Mouse (Mus musculus): ENCODE data around the gene Tmem256.

The Tmem256 gene

GRCm38 (mm10) chr11:69815155-69815554, 23.2 kb upstream of the Tmem256 start, which contains the start of gene Gm39566:
Gm39566 (minus strand) TSS chr11:69815298.
- DNase-seq (ENCODE audit: low spot score): no peak

- DNase-seq (ENCODE audit: low spot score): no peak
These were observed 21.8 kb upstream of the Tmem256 start for GRCm38 (mm10) chr11:69816520-69816919.

GRCm38 (mm10) chr11:69818365-69818764, 19.9 kb upstream of the Tmem256 start, which contains the start of gene Spem2:
Spem2 (minus strand) TSS chr11:69818465.
- no peak for DNase-seq (ENCODE audit: low spot score)

GRCm38 (mm10) chr11:69818871-69819270, 19.4 kb upstream of the Tmem256 start:
- no peak for DNase-seq (ENCODE audit: low spot score)

- DNase-seq (ENCODE audit: low spot score): no peak
These were observed 16.2 kb upstream of the Tmem256 start, which contains the start of gene Spem1 for GRCm38 (mm10) chr11:69822080-69822479. Spem1 (minus strand) TSS chr11:69822180.

- DNase-seq (ENCODE audit: low spot score): no peak
These were observed 14.9 kb upstream of the Tmem256 start for GRCm38 (mm10) chr11:69823456-69823855.

GRCm38 (mm10) chr11:69828832-69829231, 9.5 kb upstream of the Tmem256 start:
- DNase-seq (ENCODE audit: low spot score): no peak

GRCm38 (mm10) chr11:69833554-69833953, 4.8 kb upstream of the Tmem256 start:
- no peak for DNase-seq (ENCODE audit: low spot score)

GRCm38 (mm10) chr11:69834001-69834549, 4.2 kb upstream of the Tmem256 start:
- DNase-seq (ENCODE audit: low spot score): no peak

GRCm38 (mm10) chr11:69835326-69835965, 2.9 kb upstream of the Tmem256 start:
- no peak for DNase-seq (ENCODE audit: low spot score)

GRCm38 (mm10) chr11:69835966-69836335, 2.4 kb upstream of the Tmem256 start:
- DNase-seq (ENCODE audit: low spot score): no peak

GRCm38 (mm10) chr11:69836703-69837576, 1.4 kb upstream of the Tmem256 start:
- no peak for DNase-seq (ENCODE audit: low spot score)

GRCm38 (mm10) chr11:69837604-69837951, 736 bp upstream of the Tmem256 start, which contains the start of gene Nlgn2:
Nlgn2 (minus strand) TSS chr11:69837784.
- DNase-seq (ENCODE audit: low spot score): peak; percentile 39

- DNase-seq (ENCODE audit: low spot score): no peak
These were observed 395 bp downstream of the Tmem256 start for GRCm38 (mm10) chr11:69838714-69839104.

GRCm38 (mm10) chr11:69846198-69846680, 7.9 kb downstream of the Tmem256 start, which contains the start of gene Plscr3:
Plscr3 (plus strand) TSS chr11:69846376.
- peak; percentile 69 for DNase-seq (ENCODE audit: low spot score)

- DNase-seq (ENCODE audit: low spot score): no peak
These were observed 8.7 kb downstream of the Tmem256 start for GRCm38 (mm10) chr11:69846738-69847688.

GRCm38 (mm10) chr11:69848021-69848420, 9.7 kb downstream of the Tmem256 start:
- DNase-seq (ENCODE audit: low spot score): no peak

GRCm38 (mm10) chr11:69849128-69849527, 10.8 kb downstream of the Tmem256 start:
- no peak for DNase-seq (ENCODE audit: low spot score)

- DNase-seq (ENCODE audit: low spot score): no peak
These were observed 11.6 kb downstream of the Tmem256 start for GRCm38 (mm10) chr11:69849884-69850283.

GRCm38 (mm10) chr11:69850754-69851153, 12.4 kb downstream of the Tmem256 start:
- no peak for DNase-seq (ENCODE audit: low spot score)

- no peak for DNase-seq (ENCODE audit: low spot score)
These were observed 15.7 kb downstream of the Tmem256 start for GRCm38 (mm10) chr11:69853994-69854393.
